Mouse (Mus musculus) E14TG2a.4 (cell line): Measurements from ENCODE around the gene Atrnl1.

Experiments
- CTCF ChIP-seq: conservative IDR thresholded peaks from 2 replicates; pipeline ENCODE4 v1.5.1; 2014; ENCODE audit warnings: low read length
- NANOG ChIP-seq: IDR thresholded peaks from 2 replicates; pipeline ENCODE4 v1.6.1; 2014; ENCODE audit warnings: borderline replicate concordance, low read length, mixed read lengths
- POU5F1 ChIP-seq: IDR thresholded peaks from 2 replicates; pipeline ENCODE4 v1.6.1; 2014; ENCODE audit warnings: low read length, borderline replicate concordance

DNA sequence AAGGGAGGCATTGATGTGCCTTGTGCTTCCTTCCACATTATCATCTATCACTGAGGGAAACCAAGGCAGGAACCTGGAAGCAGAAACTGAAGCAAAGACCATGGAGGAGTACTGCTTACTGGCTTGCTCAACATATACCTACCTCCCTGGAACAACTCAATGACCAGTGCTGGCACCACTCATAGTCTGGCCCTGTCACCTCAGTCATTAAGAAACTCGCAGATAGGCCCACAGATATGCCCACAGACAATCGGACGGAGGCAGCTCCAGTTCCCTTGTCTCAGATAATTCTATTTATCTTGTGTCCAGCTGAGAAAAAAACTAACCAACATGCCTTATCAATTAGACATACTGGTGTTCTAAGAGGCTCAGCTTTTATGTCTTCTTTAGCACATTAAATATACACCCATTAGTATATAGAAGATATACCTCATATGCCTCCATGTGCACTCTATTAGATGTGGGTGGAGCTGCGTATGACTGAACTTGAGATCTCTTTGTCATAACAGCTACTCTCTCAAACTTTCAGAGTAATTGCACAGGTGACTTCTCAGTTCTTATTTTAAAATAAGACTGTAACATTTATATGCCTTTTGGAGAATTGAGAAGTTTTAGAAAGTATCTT lies 334.9 kb downstream of the Atrnl1 start:
- TF ChIP-seq CTCF (no peak), NANOG (no peak), POU5F1 (no peak)
